Mouse (Mus musculus) CD8-positive naive resting alpha-beta T cell, adult 2 months (primary cell): ENCODE results near the gene Pitx3.
"Not testable (repeated sequence)": the region's sequence is repeated elsewhere in the genome, so short reads cannot be mapped to it uniquely, and the experiment has no call there.

Experiments
- DNase-seq, 2 experiments: peaks; one replicate each; pipeline ENCODE4 v3.0.0; 2022; ENCODE audit warnings: low read depth in 2 of 2, low spot score in 2 of 2

Pitx3 gene

DNA sequence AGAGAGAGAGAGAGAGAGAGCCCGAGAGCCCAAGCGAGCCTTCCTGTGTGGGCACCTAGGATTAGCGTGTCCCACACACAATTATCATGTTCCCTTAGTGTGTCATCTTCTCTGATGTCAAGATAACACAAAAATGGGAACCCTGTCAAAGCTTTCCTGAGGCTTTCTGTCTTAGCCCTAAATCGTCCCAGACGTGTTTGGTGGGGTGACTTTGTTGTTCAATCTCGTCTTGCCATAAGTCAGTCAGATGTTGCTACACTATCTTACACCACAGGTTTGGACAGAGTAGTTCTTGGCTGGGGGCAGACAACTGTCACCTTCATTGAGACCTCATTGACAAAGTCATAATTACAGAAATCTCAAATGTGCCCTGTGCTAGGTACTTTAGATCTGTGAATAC lies 15.5 kb downstream of the Pitx3 start:
- no peak for DNase-seq

DNA sequence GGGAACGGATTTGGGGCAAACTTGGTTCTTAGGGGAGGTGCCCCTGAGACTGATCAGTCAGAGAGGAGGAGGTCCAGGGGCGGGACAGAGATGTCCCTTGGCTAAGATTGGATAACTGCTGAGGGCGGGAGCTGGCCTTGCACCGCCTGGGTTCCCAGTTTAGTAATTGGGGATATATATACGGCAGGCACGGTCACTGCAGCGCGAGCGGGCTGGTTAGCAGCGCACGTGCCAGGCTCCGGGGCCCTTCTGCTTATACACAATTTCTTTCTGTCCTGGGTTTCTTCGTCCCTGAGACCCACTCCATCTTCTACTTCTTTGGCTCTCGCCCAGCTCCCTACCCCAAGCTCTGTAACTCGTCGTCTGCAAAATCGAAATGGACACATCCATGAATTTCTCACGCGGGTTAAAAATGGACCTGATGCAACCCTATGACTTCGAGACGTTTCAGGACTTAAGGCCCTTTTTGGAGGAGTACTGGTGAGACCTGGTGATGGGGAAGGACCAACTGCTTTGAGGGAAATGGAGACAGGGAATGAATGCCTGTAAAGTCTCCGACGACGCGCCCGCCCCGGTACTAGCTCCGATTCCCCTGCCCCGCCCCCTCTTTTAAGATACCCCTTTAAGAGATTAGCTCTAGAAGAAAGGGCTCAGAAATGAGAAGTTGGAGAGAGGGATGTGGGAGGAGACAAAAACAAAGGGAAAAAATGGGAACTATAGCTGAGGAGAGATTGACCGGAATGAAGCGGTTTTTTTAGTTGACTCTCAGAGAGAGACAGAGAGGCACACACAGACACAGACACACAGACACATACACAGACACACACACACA lies 16.2 kb downstream of the Pitx3 start, which contains the start of gene Elovl3:
TSS of gene Elovl3 (plus strand) at position 204 of the 832 bp plus-strand sequence.
- no peak for DNase-seq

DNA sequence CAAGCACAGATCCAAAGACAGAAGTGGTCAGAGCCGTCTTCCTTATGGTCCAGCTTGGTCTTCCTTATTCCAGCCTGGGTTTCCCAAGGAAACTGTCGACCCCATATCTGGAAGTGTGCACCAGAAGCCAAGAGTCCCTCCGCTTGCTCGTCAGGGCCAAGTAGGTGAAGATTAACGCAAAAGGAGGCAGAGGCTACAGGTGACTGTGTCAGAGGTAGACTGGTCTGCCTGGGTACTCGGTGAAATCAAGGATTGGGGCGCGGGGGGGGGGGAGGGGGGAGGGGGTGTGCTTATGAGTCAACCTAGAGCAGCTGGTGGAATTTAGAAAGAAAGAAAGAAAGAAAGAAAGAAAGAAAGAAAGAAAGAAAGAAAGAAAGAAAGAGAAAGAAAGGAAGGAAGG lies 16.8 kb downstream of the Pitx3 start:
- DNase-seq, result no peak

DNA sequence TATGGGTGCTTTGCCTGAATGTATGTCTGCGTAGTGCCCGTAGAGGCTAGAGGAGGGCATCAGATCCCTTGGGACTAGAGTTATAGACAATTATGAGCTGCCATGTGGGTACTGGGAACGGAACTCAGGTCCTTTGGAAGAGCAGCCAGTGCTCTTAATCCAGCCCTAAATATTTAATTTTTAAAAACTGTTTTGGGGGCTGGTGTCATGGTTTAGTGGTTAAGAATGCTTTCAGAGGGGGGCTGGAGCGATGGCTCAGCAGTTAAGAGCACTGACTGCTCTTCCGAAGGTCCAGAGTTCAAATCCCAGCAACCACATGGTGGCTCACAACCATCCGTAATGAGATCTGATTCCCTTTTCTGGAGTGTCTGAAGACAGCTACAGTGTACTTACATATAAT lies 18.4 kb downstream of the Pitx3 start:
- DNase-seq, result not testable (repeated sequence)

DNA sequence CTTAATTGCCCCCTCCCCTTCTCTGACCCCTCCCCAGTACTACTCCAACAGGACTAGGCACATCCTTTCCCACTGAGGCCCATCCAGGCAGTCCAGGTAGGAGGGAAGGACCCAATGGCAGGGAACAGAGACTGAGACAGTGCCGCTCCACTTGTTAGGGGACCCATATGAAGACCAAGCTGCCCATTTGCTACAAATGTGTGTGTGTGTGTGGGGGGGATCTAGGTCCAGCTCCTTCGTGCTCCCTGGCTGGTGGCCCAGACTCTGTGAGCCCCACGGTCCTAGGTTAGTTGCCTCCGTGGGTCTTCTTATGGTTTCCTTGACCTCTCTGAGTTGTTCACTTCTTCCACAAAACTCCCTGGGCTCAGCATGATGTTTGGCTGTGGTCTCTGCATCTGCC lies 21.8 kb downstream of the Pitx3 start:
- DNase-seq, result no peak

DNA sequence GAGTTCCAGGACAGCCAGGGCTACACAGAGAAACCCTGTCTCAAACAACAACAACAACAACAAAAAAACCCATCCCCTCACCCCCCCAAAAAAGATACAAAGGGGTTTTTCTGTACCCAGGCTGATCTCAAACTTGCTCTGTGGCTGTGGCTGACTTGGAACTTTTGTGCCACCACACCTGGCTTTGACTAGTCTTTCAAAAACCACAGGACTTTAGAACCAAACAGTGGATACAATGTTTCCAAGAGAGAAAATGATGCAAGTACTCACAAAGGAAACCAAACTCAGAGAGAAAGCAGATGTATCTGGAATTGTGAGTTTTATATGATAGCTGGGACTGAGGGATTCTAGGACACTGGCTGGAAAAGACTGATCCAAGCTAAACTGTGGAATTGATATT lies 23.5 kb downstream of the Pitx3 start:
- no peak for DNase-seq

DNA sequence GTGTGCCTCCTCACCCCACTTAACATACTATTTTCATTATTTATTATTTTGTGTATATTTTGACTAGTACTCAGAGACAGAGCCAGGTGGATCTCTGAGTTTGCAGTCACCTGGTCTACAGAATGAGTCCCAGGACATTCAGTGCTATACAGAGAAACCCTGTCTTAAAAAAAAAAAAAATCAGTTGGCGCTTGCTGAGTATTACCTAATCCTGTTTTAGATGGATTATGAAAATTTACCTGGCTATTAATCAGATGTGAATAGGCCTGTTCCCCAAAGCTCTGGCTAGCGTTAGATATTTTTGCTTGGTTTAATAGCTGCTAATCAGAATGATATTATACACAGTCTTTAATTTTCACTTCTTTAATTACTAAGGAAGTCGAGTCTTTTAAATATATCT lies 24.2 kb downstream of the Pitx3 start:
- DNase-seq, result no peak

DNA sequence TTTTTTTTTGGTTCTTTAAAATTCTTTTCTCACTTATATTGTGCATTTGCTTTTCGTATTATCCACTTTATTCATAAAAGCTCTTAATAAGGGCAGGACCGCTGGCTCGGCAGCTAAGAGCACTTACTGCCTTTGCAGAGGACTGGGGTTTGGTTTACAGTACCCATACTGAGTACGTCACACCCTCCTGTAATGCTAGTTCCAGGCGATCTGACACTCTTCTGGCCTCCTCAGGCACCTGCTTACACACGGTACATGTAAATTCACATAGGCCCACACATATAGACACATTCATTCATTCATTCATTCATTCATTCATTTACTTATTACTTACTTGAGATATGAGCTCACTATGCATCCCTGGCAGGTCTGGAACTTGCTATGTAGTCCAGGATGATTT lies 27.3 kb downstream of the Pitx3 start:
- DNase-seq, result no peak

DNA sequence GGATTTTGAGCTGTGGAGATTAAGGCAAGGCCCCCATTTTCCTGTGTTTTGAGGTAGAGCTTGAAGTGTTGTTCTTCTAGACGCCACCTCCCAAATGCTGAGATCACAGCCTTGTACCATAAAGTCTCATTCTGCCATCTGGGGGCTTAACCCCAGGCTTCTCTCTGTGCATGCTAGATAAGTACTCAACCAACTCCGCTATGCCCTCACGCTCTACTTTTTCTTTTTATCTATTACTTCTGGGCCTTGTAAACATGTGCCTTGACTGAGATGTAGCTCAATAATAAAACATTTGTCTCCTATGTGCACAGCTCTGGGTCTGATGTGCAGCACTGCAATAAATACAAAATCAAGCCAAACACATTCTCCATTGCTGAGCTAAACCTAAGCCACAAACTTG lies 28.7 kb downstream of the Pitx3 start:
- no peak for DNase-seq

DNA sequence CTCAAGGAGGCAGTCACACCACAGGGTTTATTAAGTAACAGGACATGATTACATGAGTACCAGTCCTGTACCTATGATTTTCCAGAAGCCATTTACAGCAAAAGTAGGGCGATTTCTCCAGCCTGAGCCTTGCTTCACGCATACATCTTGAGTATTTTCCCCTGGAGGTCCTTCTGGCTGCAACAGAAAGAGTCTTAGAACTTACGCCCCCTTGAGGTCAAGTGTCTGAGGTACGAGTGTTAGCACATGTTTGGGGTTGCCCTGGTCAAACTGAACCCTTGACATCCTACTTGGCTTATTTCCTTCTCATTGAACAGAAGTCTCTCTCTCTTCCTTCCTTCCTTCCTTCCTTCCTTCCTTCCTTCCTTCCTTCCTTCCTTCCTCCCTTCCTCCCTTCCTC lies 33.5 kb downstream of the Pitx3 start:
- DNase-seq, result no peak

DNA sequence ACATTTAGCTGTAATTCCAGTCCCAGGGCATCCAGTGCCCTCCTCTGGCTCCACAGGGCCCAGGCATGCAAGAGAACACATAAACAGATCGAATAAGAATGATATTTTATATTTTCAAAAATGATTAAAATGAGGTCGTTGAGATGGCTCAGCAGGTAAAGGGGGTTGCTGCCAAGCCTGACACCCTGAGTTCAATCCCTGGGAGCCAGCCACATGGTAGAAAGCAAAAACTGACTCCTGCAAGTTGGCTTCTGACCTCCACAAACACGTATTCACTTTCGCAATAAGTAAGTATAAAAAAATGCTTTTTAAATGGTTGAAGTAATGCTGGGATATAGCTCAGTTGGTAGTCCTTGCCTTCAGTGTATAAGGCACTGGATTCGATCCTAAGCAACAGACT lies 37.3 kb downstream of the Pitx3 start:
- no peak for DNase-seq

DNA sequence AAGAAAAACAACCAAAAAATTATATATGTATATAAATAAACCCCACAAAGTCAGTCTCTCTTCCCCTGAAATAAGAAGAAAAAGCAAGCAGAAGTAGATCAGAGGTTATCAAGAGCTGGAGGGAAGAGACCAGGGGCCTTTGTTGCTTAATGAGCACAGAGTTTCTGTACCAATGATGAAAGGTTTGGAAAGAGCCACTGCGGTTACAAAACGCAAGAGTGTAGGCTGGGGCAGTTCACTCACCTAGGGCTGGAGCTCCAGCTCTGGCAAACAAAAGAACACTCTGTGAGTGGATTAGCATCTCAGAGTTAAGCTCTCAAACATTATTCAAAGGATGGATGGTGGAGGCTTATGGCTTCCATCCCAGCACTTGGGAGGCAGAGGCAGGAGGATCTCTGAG lies 37.9 kb downstream of the Pitx3 start:
- no peak for DNase-seq

DNA sequence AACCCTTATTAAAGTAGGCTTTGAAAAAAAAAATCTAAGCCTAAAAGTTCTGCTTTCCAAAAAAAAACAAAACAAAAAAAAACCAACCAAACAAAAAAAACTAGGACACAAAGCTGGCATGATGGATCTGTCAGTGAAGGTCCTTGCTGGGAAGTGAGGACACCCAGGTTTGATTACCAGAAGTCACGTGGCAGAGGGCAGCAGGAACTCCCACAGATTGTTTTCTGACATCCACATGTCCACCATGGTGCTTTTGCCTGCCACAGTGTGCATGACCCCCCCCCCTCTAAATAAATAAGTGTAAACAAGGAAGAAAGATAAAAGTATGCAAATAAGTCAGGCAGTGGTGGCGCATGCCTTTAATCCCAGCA lies 44.0 kb downstream of the Pitx3 start:
- DNase-seq, result no peak

DNA sequence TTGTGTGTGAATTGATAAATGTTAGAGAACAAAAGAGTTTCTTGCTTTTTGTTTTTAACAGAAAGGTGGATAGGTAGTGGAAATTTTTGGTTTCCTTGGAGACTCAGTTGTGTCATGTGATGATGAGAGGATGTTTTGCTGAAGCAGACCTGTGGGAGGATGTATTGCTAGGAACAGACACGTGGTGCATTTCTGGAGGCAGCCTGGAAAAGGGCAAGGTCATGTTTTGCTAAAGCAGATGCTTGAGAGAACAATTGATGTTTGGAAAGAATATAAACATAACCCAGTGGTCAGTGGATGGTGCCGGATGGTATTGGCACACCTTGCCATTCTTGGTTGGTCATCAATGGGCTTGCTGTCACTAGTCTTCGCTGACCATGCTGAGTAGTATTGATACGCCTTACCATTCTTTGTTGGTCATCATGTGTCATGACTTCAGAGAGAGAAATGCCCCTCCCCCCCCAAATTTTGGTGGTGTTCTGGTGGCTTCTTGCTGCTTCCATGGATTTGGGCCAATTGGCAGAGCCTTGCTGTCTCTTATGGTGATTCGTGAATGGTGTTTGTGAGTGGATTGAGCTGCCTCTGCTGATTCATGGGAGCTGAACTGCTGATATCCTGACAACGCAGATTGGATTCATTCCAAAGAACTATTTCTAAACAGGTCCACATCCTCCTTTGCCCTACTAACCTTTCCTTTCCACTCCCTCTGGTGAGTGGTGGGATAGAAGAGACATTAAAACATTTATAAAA lies 44.5 kb downstream of the Pitx3 start:
- no peak for DNase-seq

DNA sequence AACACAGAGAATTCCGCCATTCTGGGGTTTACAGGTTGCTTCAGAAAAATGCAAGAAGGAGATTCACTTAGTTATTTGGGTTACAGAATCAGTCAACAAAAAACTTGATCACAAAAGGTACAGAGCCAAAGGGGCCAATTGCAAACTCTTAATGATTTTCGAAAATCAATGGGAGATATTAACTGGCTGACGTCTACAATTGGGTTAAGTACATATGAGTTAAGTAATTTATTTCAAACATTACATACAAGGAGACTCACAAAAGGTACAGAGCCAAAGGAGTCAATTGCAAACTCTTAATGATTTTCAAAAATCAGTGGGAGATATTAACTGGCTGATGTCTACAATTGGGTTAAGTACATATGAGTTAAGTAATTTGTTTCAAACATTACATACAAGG lies 48.6 kb downstream of the Pitx3 start:
- DNase-seq, result no peak

DNA sequence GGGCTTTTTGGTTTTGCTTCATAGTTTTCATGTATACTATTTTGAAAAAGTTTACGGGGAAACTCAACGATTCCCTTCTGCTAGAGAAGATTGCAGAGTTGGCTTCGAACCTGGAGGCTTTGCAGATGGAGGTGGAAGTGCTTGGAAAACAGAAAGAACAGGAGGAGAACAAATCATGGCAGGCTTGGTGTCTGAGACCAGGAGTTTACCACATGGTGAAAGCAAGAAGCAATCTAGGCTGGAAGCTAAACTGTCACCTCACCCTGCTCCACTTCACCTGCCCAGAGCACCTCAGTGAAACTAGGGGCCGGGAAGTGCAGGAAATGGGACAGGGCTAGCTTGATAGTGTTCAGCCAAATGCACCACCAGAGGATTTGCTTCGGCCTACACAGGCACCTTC lies 51.7 kb downstream of the Pitx3 start:
- no peak for DNase-seq

DNA sequence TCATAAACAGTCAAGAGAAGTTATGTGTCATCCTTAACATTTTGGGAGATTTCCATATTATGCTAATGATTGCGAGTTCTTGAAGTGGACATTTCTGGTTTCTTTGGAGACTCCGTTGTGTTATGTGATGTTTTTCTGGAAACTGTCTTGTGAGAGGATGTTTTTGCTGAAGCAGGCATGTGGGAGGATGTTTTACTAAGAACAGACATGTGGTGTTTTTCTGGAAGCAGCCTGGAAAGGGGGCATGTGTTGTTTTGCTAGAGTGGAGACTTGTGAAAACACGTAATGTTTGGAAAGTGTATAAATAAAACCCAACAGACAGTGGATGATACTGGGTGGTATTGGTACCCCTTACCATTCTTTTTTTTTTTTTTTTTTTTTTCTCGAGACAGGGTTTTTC lies 52.8 kb downstream of the Pitx3 start:
- no peak for DNase-seq

DNA sequence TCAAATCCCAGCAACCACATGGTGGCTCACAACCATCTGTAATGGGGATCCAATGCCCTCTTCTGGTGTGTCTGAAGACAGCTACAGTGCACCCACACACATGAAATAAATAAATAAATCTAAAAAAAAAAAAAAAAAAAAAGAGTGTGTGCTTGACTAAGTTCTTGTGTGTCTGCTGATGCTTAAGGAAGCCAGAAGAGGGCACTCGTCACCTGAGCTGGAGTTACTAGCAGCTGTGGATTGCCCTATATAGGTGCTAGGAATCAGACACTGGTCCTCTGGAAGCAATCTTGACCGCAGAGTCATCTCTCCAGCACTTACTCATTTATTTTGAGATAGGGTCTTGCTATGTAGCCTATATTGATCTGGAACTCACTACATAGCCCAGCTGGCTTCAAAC lies 54.0 kb downstream of the Pitx3 start:
- DNase-seq, result no peak

DNA sequence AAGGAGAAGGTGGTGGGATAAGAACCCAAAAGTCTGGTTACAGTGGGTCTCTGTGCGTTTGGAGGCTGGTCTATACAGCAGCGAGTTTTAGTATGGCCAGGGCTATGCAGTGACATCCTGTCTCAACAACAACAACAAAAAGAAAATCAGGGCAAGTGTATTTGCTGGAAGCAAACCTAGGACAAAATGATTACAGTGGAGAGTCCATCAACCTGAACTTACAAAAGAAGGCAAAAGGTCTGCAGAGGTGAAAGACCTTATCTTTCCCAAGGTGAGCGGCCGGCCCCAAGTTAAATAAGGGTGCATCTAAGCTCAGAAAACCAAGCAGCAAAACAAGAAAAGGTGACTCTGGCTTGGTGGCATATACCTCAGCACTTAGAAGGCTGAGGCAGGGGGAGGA lies 56.5 kb downstream of the Pitx3 start:
- DNase-seq, result no peak

DNA sequence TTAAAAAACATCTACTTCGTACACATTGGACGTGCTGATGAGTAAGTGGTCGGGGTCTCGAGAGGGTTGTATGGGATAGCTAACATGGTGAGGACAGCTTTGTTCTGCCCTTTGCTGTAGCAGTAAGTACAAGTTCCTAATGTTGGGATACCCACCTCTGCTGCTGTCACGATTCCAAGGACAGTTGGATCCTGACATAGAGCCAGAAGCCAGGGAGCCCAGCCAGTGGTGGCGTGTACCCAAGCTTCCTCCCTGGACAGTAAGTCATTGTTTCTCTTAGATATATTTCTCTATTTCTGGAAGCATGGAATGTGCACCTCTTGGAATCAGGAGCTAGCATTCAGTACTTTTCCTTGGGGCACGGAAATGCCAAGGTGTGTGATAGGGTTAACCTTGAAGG lies 60.3 kb downstream of the Pitx3 start:
- DNase-seq, result no peak

DNA sequence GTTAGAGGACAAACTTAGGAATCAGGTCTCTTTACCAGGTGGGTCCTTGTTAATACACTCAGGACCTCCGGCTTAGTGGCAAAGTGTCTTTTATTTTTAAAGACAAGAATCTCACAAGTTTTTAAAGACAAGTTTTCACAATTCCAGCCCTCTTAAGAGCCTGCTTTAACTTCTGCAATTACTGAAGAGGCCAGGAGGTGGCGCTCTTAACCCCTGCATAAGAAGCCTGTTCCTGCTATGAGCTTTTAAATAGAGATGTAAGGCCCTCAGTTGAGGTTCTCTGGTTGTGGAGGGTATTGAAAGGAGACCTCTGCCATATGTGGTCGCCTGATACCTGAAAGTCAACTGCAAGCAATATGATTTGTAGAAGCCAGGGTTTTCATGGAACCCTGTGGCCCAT lies 61.8 kb downstream of the Pitx3 start:
- peak; percentile 33 to 57 for DNase-seq
